Mouse (Mus musculus) heart, postnatal 0 days (tissue): ENCODE results near the gene Camta1.

Source experiments
- CTCF ChIP-seq: IDR thresholded peaks from 2 replicates; pipeline ENCODE4 v1.5.1; 2016; ENCODE audit warnings: antibody characterized with exemption, control low read depth, low read depth
- EP300 ChIP-seq: IDR thresholded peaks from 2 replicates; pipeline ENCODE4 v1.6.1; 2016; ENCODE audit warnings: antibody characterized with exemption, low read depth

- TF ChIP-seq CTCF (no peak), EP300 (no peak)
These were observed 598.6 kb downstream of the Camta1 start for GRCm38 (mm10) chr4:151263052-151263451.
